Mouse (Mus musculus) erythroblast, embryonic 14.5 days (primary cell): ENCODE measurements around the gene Cadm4. TPM values are rescaled to one million over a fixed set of nuclear protein-coding genes. Genes with fewer than 3 reads are reported as not detected.
A peak's percentile ranks its signal among the peaks of the same experiment; 100 is the strongest.
"Not testable (repeated sequence)": the region's sequence is repeated elsewhere in the genome, so short reads cannot be mapped to it uniquely, and the experiment has no call there.

Source experiments
- H3K27me3 ChIP-seq: 2 replicates; pipeline ENCODE4 v1.6.1; 2012; ENCODE audit warnings: inconsistent platforms; ENCODE audit not compliant: control insufficient read depth
- H3K36me3 ChIP-seq: 2 replicates; pipeline ENCODE4 v1.6.1; 2012; ENCODE audit warnings: mild to moderate bottlenecking, inconsistent platforms; ENCODE audit not compliant: control insufficient read depth
- H3K4me1 ChIP-seq: 2 replicates; pipeline ENCODE4 v1.6.1; 2012; ENCODE audit warnings: inconsistent platforms; ENCODE audit not compliant: control insufficient read depth
- H3K4me3 ChIP-seq: replicated peaks from 2 replicates; pipeline ENCODE3; 2012; ENCODE audit warnings: moderate library complexity, mild to moderate bottlenecking, inconsistent platforms
- H3K9me3 ChIP-seq: 2 replicates; pipeline ENCODE4 v1.6.1; 2012; ENCODE audit warnings: low read length, inconsistent platforms, mixed read lengths; ENCODE audit not compliant: control insufficient read depth
- GATA1 ChIP-seq: IDR thresholded peaks from 2 replicates; pipeline ENCODE4 v1.6.1; 2012; ENCODE audit warnings: low read length, inconsistent platforms, mixed read lengths
- TAL1 ChIP-seq: IDR thresholded peaks from 3 replicates; pipeline ENCODE4 v1.6.1; 2012; ENCODE audit warnings: low read length, inconsistent platforms, mixed read lengths
- polyA plus RNA-seq: library from polyadenylated mRNA; stranded (reverse); fragments of >175 nt; gene quantifications from 2 replicates; pipeline ENCODE4 v1.2.3, GENCODE M21; 2012

Cadm4 gene
- polyA plus RNA-seq, 1 experiment, result 0.01 TPM

DNA sequence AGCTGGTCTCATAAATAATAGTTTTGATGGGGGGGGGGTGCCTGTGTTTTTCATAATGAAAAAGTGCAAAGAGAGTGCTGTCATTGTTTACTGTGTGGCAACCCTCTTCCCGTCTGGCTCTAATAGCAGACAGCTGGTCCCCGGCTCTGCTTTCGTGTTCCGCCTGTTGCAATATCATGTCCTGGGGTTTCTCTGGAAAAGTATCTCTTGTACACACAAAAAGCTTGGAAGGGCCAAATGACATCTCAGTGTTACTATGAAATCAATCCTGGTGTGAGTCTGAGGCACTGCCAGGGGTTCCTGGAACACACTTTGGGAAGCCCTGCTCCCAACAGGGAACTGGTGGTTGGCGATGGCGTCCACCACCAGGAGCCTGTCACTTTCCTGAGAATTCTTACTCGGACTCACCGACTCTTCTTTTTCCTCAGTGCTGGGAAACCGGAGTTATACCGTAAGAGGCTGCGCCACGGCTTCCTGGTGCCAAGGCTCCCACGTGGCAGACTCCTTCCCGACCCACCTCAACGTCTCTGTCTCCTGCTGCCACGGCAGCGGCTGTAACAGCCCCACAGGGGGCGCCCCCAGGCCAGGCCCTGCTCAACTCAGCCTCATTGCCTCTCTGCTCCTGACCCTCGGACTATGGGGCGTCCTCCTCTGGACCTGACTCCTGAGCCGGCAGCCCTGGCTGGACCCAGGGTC lies 6.9 kb upstream of the Cadm4 start:
- Histone ChIP-seq H3K9me3 (peaks cover 10% of the 10 kb centered on the region), H3K4me3 (no peak overlapping the region), H3K27me3 (peaks cover 14% of the 10 kb centered on the region), H3K4me1 (no peaks in the 10 kb centered on the region), H3K36me3 (no peaks in the 10 kb centered on the region)
- TF ChIP-seq TAL1, result no peak
- TF ChIP-seq GATA1, result no peak

DNA sequence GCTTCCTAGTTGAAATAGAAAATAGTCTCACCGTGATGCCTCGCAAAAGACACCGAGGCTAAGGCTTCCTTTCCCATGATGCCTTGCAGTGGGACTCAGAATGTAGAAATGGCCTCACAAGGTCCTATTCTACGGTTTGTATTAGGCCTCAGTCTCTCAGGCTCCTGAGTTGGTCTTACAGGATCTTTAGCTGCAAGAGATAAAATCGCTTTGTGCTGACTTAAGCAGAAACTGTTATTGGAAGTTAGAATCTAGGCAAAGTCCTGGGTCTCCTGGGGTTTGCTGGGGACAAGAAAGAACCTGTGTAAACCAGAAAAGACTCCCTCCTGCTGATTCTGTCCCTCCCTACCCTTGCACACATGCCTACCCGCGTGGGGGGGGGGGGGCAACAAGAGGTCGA lies 5.5 kb upstream of the Cadm4 start:
- Histone ChIP-seq H3K9me3 (peaks cover 10% of the 10 kb centered on the region), H3K4me1 (peaks cover 2% of the 10 kb centered on the region), H3K27me3 (peaks cover 28% of the 10 kb centered on the region), H3K4me3 (no peak overlapping the region), H3K36me3 (no peaks in the 10 kb centered on the region)
- TF ChIP-seq TAL1 (no peak), GATA1 (no peak)

DNA sequence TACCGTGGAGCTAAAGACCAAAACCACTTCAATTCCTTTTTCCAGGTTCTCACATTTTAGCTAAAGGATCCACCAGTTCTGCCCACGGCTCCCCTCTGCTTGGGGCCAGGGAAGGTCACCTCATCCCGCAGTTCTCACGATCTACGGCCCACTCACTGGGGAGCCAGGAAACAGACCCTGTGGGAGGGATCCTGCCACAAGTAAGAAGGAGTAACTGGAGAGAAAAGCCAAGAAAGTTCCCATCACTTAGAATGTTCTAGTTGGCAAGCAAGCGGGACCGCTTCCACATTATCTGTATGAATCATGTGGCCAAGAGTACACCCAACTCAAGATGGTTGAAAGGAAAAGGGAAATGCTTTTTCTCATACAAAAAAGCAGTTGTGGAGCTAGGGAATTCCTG lies 5.0 kb upstream of the Cadm4 start:
- peaks cover 7% of the 10 kb centered on the region for H3K4me1 ChIP-seq
- TF ChIP-seq TAL1 (no peak), GATA1 (no peak)
- H3K4me3 ChIP-seq, result no peak overlapping the region
- no peaks in the 10 kb centered on the region for H3K36me3 ChIP-seq
- H3K27me3 ChIP-seq, result peaks cover 33% of the 10 kb centered on the region
- peaks cover 13% of the 10 kb centered on the region for H3K9me3 ChIP-seq

DNA sequence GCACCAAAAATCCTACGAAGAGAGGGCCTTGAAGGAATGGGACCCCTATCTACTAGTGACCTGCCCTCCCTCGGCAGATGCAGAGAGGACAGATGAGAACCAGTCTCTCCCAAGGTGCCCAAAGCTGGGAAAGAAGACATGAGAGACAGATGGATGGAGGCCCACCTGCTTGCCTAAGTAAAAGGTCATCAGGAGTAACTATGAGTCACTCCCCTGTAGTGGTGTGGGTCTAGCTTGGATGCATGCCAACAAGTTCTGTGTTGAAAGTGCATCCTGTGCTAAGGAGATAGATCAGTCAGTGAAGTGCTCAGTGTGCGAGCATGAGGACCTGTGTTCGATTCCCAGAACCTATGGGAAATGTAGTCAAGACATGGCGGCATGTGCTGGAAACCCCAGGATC lies 2.9 kb upstream of the Cadm4 start:
- TF ChIP-seq TAL1 (no peak), GATA1 (no peak)
- Histone ChIP-seq H3K4me1 (peaks cover 9% of the 10 kb centered on the region), H3K27me3 (peaks cover 54% of the 10 kb centered on the region), H3K36me3 (no peaks in the 10 kb centered on the region), H3K9me3 (peaks cover 13% of the 10 kb centered on the region), H3K4me3 (no peak overlapping the region)

DNA sequence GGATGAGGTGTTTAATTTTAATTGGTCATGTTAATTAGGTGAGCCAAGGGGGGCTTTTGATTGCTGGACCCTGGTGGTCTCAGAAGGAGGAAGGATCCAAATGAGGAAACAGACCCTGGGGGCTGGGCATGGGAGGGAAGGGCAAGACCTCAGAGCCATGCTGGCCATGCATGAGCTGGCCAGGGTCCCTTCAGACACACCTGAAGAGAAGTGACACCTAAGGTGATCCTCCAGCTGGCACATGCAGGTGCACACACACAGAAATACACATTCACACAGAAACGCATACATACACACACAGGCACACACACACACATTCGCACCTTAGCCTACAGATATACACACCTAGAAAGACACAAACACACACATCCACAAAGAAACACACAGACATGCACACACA lies 2.1 kb upstream of the Cadm4 start:
- no peaks in the 10 kb centered on the region for H3K36me3 ChIP-seq
- peaks cover 9% of the 10 kb centered on the region for H3K4me1 ChIP-seq
- H3K27me3 ChIP-seq, result peaks cover 62% of the 10 kb centered on the region
- peaks cover 13% of the 10 kb centered on the region for H3K9me3 ChIP-seq
- H3K4me3 ChIP-seq, result no peak overlapping the region
- TF ChIP-seq GATA1, result no peak
- TF ChIP-seq TAL1, result no peak

DNA sequence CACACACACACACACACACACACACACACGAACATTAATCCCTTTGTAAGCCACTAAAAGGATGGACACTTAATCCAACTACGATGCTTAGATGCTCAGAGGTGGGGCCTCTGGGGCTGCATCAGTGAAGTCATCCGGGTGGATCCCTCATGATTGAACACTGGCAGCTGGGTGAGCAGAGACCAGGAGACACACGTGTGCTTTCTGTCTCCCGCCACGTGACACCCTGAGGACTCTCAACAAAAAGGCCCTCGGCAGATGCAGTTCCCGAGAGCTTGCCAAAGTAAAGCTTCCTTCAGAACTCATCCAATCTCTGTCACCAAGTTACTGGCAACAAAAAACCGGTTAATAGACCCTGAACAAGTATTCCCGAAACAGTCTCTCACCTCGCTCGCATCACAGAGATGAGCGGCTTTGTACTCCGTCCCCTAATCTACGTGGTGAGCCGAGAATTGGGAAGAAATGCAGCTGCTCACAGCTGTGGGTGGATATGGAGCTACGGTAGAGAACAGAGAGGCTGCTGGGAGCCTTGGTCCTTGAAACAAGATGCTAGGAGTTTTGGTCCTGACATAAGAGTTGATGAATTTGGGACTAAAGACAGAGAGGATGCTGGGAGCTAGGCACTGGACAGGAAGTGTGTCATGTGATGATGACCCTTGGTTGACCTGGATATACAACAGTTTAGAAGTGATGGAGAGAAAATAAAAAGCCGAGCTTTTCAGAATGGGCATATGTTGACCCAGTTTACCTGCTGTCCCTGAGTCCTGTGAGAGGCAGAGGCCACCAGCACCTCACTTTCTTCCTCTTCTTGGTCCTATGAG lies 1.5 kb upstream of the Cadm4 start:
- no peaks in the 10 kb centered on the region for H3K36me3 ChIP-seq
- no peak overlapping the region for H3K4me3 ChIP-seq
- peaks cover 13% of the 10 kb centered on the region for H3K9me3 ChIP-seq
- TF ChIP-seq TAL1 (no peak), GATA1 (no peak)
- H3K4me1 ChIP-seq, result peaks cover 9% of the 10 kb centered on the region
- H3K27me3 ChIP-seq, result peaks cover 68% of the 10 kb centered on the region

DNA sequence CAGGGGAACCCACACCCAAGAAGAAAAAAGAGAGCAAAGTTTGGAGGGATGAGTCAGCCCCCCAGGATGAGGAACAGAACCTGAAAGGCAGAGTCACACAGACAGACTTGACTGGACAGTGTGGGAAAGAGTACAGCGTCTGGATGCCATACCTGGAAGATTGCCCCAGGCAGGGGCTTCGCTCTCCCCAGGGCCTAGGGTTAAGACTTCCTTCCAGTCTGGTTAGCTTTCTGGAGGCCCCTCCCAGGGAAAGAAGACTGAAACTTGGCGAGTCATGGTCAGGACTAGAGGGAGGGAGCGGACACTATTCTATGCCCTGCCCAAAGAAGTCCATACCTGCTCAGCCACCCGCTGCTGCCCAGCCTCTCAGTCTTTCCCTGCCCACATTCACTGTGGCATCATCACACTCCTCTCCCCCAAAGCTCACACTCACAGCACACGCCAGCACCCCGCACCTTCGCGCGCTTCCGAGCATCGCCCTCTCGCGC lies 793 bp upstream of the Cadm4 start:
- Histone ChIP-seq H3K27me3 (peaks cover 73% of the 10 kb centered on the region), H3K4me3 (no peak overlapping the region)

DNA sequence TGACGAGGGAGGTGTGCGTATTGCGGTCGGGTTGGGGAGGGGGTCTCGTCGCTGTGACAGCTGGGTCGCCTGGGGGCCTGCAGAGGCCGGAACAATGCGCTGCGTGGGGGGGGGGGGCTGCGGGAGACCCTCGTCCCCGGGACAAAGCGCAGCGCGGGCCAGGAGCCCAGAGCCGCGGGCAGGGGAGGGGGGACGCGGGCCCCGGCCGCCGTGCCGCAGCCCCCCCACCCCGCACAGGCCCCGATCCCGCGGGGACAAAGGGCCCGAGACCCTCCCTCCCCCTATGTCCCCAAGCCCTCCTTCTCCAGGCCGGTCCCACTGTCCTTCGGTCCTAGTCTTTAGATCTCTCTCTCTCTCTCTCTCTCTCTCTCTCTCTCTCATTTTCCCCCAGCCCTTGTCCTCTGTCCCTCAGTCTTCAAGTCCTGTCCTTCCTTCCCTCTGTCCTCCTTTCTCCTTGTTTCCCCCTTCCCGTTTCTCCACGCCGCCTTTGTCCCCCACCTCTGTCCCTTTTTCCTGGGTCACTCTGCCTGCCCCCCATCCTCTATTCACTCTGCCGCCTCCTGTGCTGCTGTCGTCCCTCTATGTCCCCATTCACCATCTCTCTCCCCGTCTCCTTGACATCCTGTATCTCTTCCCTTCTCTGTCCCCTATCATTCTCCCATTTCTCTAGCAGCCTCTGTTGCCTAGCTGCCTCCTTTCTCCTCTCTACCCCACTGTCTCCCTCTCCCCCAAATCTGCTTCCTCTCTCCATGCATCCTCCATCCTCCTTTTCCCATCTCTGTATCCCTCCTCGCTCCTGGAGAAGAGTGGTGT lies 591 bp downstream of the Cadm4 start:
- H3K4me3 ChIP-seq, result peak overlapping the region; percentile 33
- peaks cover 11% of the 10 kb centered on the region for H3K9me3 ChIP-seq
- TF ChIP-seq GATA1, result no peak
- no peaks in the 10 kb centered on the region for H3K36me3 ChIP-seq
- H3K27me3 ChIP-seq, result peaks cover 76% of the 10 kb centered on the region
- H3K4me1 ChIP-seq, result peaks cover 9% of the 10 kb centered on the region

More for the DNA sequence above, 793 bp upstream of the Cadm4 start:
- no peak for TF ChIP-seq GATA1
- no peak for TF ChIP-seq TAL1
- Histone ChIP-seq H3K9me3 (peaks cover 13% of the 10 kb centered on the region), H3K4me1 (peaks cover 9% of the 10 kb centered on the region), H3K36me3 (no peaks in the 10 kb centered on the region)

DNA sequence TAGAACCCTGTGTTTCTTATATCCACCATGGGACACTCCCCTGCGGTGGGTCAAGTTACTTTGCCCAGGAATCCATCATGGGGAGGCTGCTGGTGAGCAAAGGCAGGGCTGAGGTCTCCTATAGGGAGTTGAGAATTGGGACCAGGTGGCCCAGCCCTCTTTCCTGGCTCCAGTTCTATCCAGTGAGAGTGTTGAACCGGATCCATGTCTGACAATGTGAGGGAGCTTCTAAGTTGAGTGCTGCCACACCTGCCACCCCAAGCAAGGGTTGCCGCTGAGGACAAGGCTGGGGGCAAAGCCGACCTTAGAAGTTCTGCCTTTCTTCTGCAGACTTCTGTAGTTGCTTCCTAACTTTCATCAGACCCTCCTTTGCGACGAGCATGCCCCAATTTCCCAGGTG lies 1.5 kb downstream of the Cadm4 start:
- H3K9me3 ChIP-seq, H3K4me3 ChIP-seq, H3K4me1 ChIP-seq, H3K36me3 ChIP-seq: not testable (repeated sequence)
- H3K27me3 ChIP-seq, result peaks cover 76% of the 10 kb centered on the region
